12 mouse cellular contexts compared by ENCODE assay signal in the genomic region with DNA sequence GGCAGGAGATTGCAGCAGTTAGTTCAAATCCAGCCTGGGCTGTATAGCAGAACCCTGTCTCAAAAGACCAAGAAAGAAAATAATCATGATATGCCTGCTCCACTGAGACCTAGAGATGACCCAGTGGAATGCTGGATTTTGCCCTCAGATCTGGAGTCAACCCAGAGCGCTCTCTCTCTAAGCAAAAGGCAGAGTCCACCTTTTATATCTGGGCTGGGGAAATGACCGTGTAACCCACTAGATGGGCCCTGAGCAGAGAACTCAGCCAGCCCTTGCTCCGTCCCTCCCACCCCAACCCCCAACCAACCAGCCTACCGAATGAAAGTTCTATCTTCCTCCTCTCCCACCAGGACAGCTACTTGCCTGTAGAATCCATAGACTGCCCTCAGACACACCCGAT.
"Had no signal": no experiment of that assay in that cellular context is flagged by ENCODE, and none has a peak within 500 bp of the region (broad histone marks: within the 10 kb centered on the region; RNA-seq: fewer than 3 reads in every experiment).

No protein-coding gene starts in this region.

- ATAC-seq: lung, postnatal 0 days had no signal

- H3K27me3 ChIP-seq: hindbrain, embryonic 15.5 days; limb, embryonic 12.5 days; liver, embryonic 13.5 days; neural tube, embryonic 12.5 days had no signal

- H3K9ac ChIP-seq: hindbrain, embryonic 15.5 days; limb, embryonic 12.5 days; liver, embryonic 13.5 days; neural tube, embryonic 12.5 days had no signal

- DNase-seq: liver, embryonic 13.5 days; lung, adult 2 months; lung, postnatal 36 days; midbrain, embryonic 14.5 days; thymus, adult 18-20 months; thymus, postnatal 14 days had no signal

- H3K36me3 ChIP-seq: hindbrain, embryonic 15.5 days; limb, embryonic 12.5 days; liver, embryonic 13.5 days; neural tube, embryonic 12.5 days had no signal

- H3K4me1 ChIP-seq: liver, embryonic 13.5 days had no signal

- H3K9me3 ChIP-seq: hindbrain, embryonic 15.5 days; limb, embryonic 12.5 days; liver, embryonic 13.5 days; neural tube, embryonic 12.5 days had no signal

- H3K27ac ChIP-seq: hindbrain, embryonic 15.5 days; kidney, postnatal 0 days; layer of hippocampus, adult 2 months; liver, embryonic 13.5 days; neural tube, embryonic 12.5 days had no signal

- H3K4me2 ChIP-seq: hindbrain, embryonic 15.5 days; limb, embryonic 12.5 days; liver, embryonic 13.5 days; neural tube, embryonic 12.5 days had no signal

- H3K4me3 ChIP-seq: hindbrain, embryonic 15.5 days; layer of hippocampus, adult 2 months; limb, embryonic 12.5 days; liver, embryonic 13.5 days; neural tube, embryonic 12.5 days had no signal
